Mouse (Mus musculus) embryonic facial prominence, embryonic 14.5 days (tissue): ENCODE data around the gene Frk. TPM values are rescaled to one million over a fixed set of nuclear protein-coding genes. Genes with fewer than 3 reads are reported as not detected.
"Not testable (repeated sequence)": the region's sequence is repeated elsewhere in the genome, so short reads cannot be mapped to it uniquely, and the experiment has no call there.

Experiments
- ATAC-seq: fragments of 200-750 bp; cut with Nextera tagmentation; 2 replicates; pipeline ENCODE4 v1.8.0; 2017; ENCODE audit warnings: low read depth, moderate number of reproducible peaks, moderate TSS enrichment
- DNase-seq: peaks from one replicate; pipeline ENCODE4 v3.0.0-alpha.2; 2015; ENCODE audit warnings: low spot score
- H3K27ac ChIP-seq: fragments of 300-500 bp; sonication (generic); replicated peaks from 2 replicates; pipeline ENCODE4 v1.5.1; 2014; ENCODE audit warnings: low read depth, mild to moderate bottlenecking, low read length, moderate library complexity
- H3K27me3 ChIP-seq: fragments of 300-500 bp; sonication (generic); replicated peaks from 2 replicates; pipeline ENCODE4 v1.6.1; 2014; ENCODE audit warnings: low read length; ENCODE audit not compliant: control insufficient read depth, insufficient read depth
- H3K36me3 ChIP-seq: fragments of 300-500 bp; sonication (generic); 2 replicates; pipeline ENCODE4 v1.6.1; 2014; ENCODE audit warnings: low read length, mixed read lengths; ENCODE audit not compliant: control insufficient read depth, insufficient read depth
- H3K4me1 ChIP-seq: fragments of 300-500 bp; sonication (generic); 2 replicates; pipeline ENCODE4 v1.6.1; 2014; ENCODE audit warnings: antibody characterized with exemption, low read length; ENCODE audit not compliant: control insufficient read depth, insufficient read depth
- H3K4me2 ChIP-seq: fragments of 300-500 bp; sonication (generic); 2 replicates; pipeline ENCODE4 v1.6.1; 2014; ENCODE audit warnings: low read depth, mild to moderate bottlenecking, low read length, moderate library complexity, mixed read lengths
- H3K4me3 ChIP-seq: fragments of 300-500 bp; sonication (generic); 2 replicates; pipeline ENCODE4 v1.5.1; 2014; ENCODE audit warnings: low read depth, mild to moderate bottlenecking, low read length
- H3K9ac ChIP-seq: fragments of 300-500 bp; sonication (generic); 2 replicates; pipeline ENCODE4 v1.6.1; 2014; ENCODE audit warnings: low read depth, mild to moderate bottlenecking, low read length, moderate library complexity, mixed read lengths
- H3K9me3 ChIP-seq: fragments of 300-500 bp; sonication (generic); 2 replicates; pipeline ENCODE4 v1.6.1; 2016; ENCODE audit warnings: low read length; ENCODE audit not compliant: control insufficient read depth
- WGBS: fragments of 180-500 bp; shearing (Covaris S2); extraction: QIAGEN DNeasy Blood & Tissue Kit; methylation state at CpG from one replicate; pipeline ENCODE4 v1.1.7; 2014; 5-methylcytosine and 5-hydroxymethylcytosine counted together
- polyA plus RNA-seq: library from polyadenylated mRNA; unstranded; fragments of >200 nt; fragmentation: Nextera tagmentation; extraction: Ambion mirVana; gene quantifications from 2 replicates; pipeline ENCODE4 v1.2.1, GENCODE M21; 2014

The Frk gene
- polyA plus RNA-seq, 1 experiment from 2014 or later = 12.2 TPM

DNA sequence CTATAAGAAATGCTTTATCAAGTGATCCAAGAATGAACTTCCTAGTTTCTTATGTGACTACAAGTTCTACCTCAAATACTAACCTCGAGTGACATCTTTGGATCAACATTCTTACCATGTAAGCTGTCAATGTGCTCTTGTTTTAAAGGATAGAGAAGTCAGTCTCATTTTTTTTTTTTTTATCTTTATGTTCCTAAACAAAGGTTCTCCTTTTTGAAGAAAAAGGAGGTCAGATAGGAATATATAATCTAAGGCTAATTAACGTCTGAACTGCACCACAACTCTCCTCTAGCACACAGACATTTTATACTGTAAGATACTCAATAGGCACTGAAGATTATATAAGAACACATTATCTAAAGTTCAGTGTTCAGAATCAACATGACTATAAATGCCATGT lies 57.5 kb downstream of the Frk start:
- no peaks in the 10 kb centered on the region for H3K9me3 ChIP-seq
- ATAC-seq (no peak), DNase-seq (no peak)
- H3K9ac ChIP-seq = no peak overlapping the region
- H3K4me3 ChIP-seq = no peak overlapping the region
- no peak overlapping the region for H3K27ac ChIP-seq
- H3K4me2 ChIP-seq = no peak overlapping the region
- no peaks in the 10 kb centered on the region for H3K4me1 ChIP-seq
- no peaks in the 10 kb centered on the region for H3K36me3 ChIP-seq
- H3K27me3 ChIP-seq = no peaks in the 10 kb centered on the region
- WGBS = 86% methylated on average over 2 of the region's 2 CpGs

DNA sequence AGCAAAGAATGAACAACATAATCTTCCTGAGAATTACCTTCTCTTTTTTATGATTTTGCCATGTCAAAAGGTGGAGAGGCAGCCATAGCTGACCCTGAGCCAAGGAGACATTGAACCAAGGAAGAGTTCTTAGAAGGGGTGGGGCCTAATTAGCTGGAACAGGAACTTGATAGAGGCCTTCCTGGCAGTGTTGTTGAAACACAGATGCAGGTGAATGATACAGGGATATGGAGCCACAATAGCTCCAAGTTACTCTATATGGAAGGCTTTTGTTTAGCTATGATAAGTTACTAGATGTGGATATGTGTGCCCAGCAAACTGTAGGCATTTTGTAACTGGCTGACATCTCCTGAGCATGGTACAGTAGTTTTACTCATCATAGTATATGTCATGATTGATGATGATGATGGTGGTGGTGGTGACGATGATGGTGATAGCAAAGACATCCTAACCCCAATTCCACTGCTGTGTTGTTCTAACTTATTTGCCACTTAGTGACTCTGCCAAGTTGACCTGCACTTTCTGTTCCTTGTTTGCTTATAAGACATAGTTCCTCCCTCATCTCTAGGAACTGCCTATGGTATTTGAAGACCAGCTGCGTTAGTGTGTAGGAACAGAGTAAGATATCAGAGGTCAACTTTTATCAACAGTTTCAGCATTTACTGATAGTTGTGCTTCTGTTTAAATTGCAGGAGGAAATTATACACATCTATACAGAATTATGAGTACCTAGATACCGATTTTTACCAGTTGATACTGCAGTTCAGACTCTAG lies 58.7 kb downstream of the Frk start:
- Histone ChIP-seq H3K27me3 (no peaks in the 10 kb centered on the region), H3K4me1 (no peaks in the 10 kb centered on the region), H3K9ac (no peak overlapping the region), H3K4me2 (no peak overlapping the region), H3K9me3 (no peaks in the 10 kb centered on the region), H3K4me3 (no peak overlapping the region), H3K36me3 (no peaks in the 10 kb centered on the region), H3K27ac (no peak overlapping the region)
- WGBS = 83% methylated on average over 3 of the region's 3 CpGs
- DNase-seq = no peak
- no peak for ATAC-seq

- no peaks in the 10 kb centered on the region for H3K36me3 ChIP-seq
- no peak for ATAC-seq
- 86% methylated on average over 5 of the region's 5 CpGs for WGBS
Observed at GRCm38 (mm10) chr10:34550612-34551011, 67.4 kb downstream of the Frk start.

DNA sequence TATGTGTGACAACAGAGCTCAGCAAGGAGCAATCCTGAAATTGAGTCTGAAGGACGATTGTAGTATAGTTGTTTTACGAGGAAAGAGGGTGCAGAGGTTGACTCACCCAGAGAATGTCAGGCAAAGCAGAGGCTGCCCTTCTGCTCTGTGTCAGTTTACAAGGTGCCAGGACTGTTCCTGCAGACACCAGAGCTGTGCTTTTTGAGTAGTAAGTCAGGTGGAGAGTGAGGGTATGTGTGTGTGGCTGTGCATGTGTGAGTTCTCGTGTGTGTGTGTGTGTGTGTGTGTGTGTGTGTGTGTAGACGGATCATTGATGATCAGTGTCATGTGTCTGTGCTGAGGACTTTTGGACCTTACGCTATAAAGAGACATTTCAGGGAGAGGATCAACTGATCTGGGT lies 68.4 kb downstream of the Frk start:
- H3K27ac ChIP-seq = no peak overlapping the region
- H3K36me3 ChIP-seq = no peaks in the 10 kb centered on the region
- DNase-seq (no peak), ATAC-seq (no peak)
- no peaks in the 10 kb centered on the region for H3K4me1 ChIP-seq
- no peak overlapping the region for H3K4me3 ChIP-seq
- no peaks in the 10 kb centered on the region for H3K27me3 ChIP-seq
- no peak overlapping the region for H3K9ac ChIP-seq
- 71% methylated on average over 5 of the region's 5 CpGs for WGBS
- H3K4me2 ChIP-seq = no peak overlapping the region
- H3K9me3 ChIP-seq = no peaks in the 10 kb centered on the region

More at GRCm38 (mm10) chr10:34550612-34551011, 67.4 kb downstream of the Frk start:
- H3K9ac ChIP-seq = no peak overlapping the region
- no peak for DNase-seq
- no peak overlapping the region for H3K4me2 ChIP-seq
- no peak overlapping the region for H3K4me3 ChIP-seq
- no peak overlapping the region for H3K27ac ChIP-seq
- no peaks in the 10 kb centered on the region for H3K27me3 ChIP-seq
- H3K4me1 ChIP-seq = no peaks in the 10 kb centered on the region
- H3K9me3 ChIP-seq = no peaks in the 10 kb centered on the region

- 81% methylated on average over 1 of the region's 1 CpGs for WGBS
Observed at GRCm38 (mm10) chr10:34563518-34564176, 80.4 kb downstream of the Frk start.

DNA sequence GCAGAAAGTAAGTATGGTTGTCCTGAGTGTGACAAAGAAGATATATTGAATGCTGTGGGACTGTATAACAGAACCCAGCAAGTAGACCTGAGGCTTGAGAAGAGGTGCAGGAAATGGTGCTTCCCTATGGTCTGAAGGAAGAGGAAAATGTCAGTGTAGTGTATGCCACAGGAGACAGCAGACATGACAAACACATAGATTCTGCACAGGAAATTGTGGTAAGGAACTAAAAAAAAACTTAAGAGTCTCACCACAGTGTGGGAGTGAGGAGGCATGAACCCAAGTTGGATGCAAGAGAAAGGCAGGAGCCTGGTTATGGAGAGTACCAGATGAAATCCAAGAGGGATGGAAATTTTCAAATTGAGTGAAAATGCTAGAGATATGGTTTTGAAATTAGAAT lies 132.3 kb downstream of the Frk start:
- Histone ChIP-seq H3K4me2 (no peak overlapping the region), H3K36me3 (no peaks in the 10 kb centered on the region), H3K4me1 (no peaks in the 10 kb centered on the region), H3K27ac (no peak overlapping the region), H3K9ac (no peak overlapping the region), H3K4me3 (no peak overlapping the region), H3K9me3 (no peaks in the 10 kb centered on the region), H3K27me3 (no peaks in the 10 kb centered on the region)
- DNase-seq = no peak
- ATAC-seq = no peak

More at GRCm38 (mm10) chr10:34563518-34564176, 80.4 kb downstream of the Frk start:
- Histone ChIP-seq H3K9me3 (no peaks in the 10 kb centered on the region), H3K27me3 (no peaks in the 10 kb centered on the region), H3K9ac (no peak overlapping the region), H3K4me1 (no peaks in the 10 kb centered on the region), H3K4me3 (no peak overlapping the region), H3K36me3 (no peaks in the 10 kb centered on the region), H3K27ac (no peak overlapping the region), H3K4me2 (no peak overlapping the region)
- DNase-seq = no peak
- no peak for ATAC-seq

DNA sequence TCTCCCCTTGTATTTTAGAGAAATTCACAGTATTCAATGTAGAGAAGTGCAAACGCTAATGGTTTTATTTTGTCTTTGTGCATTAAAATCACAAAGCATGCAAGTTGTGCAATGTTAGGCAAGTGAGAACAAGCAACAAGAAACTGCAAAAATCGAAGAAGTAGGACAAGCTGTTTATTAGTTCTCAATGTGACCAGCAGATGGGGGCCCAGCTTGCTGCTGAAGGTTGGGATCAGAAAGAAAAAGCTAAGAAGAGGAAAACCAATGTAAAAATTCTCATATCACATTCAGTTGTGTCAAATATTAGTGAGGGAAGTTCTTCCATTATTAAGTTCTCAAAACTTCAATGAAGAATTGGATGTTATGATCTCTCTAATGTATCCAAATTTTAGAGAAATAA lies 134.0 kb downstream of the Frk start:
- 51% methylated on average over 2 of the region's 2 CpGs for WGBS
- no peaks in the 10 kb centered on the region for H3K4me1 ChIP-seq
- ATAC-seq = no peak

GRCm38 (mm10) chr10:34618490-34618889 lies 135.3 kb downstream of the Frk start:
- ATAC-seq (no peak), DNase-seq (peak; percentile 22)
- H3K36me3 ChIP-seq = no peaks in the 10 kb centered on the region
- H3K9me3 ChIP-seq = no peaks in the 10 kb centered on the region
- H3K27me3 ChIP-seq = no peaks in the 10 kb centered on the region
- H3K4me2 ChIP-seq = no peak overlapping the region
- no peak overlapping the region for H3K27ac ChIP-seq
- no peaks in the 10 kb centered on the region for H3K4me1 ChIP-seq
- H3K9ac ChIP-seq = no peak overlapping the region
- 34% methylated on average over 3 of the region's 3 CpGs for WGBS
- H3K4me3 ChIP-seq = no peak overlapping the region

More for the DNA sequence above, 134.0 kb downstream of the Frk start:
- Histone ChIP-seq H3K9ac (no peak overlapping the region), H3K4me2 (no peak overlapping the region), H3K4me3 (no peak overlapping the region), H3K27me3 (no peaks in the 10 kb centered on the region), H3K36me3 (no peaks in the 10 kb centered on the region), H3K27ac (no peak overlapping the region), H3K9me3 (no peaks in the 10 kb centered on the region)
- peak; percentile 25 for DNase-seq

DNA sequence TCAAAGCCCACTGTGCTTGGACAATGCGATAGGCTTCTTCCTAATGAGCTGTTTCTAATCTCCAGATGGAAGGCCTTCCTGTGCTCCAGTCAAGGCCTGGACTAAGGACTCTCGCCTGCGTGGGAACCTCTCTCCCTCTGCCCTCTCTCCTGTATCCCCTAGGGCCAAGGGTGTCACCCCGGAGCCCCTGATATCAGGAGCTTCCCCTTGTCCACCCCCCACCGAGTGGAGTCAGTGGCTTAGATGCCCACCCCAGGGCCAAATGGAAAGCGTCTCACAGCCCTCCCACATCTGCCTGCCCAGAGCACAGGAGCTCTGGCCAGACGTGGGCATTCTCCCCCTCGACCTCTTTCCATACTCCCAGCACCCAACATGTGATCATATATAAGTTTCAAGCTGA lies 137.3 kb downstream of the Frk start:
- not testable (repeated sequence) for H3K27ac ChIP-seq, H3K9ac ChIP-seq, ATAC-seq, H3K4me1 ChIP-seq, H3K27me3 ChIP-seq, H3K9me3 ChIP-seq, H3K36me3 ChIP-seq, H3K4me2 ChIP-seq, DNase-seq, H3K4me3 ChIP-seq
- 82% methylated on average over 8 of the region's 8 CpGs for WGBS
